Mouse (Mus musculus): ENCODE data around the gene Thpo.

Gene Thpo

GRCm38 (mm10) chr16:20733731-20734730 lies at the start of gene Thpo:
Gene Thpo (minus strand): TSS chr16:20734511.
- DNase-seq (ENCODE audit: low read depth, low spot score): no peak

GRCm38 (mm10) chr16:20783891-20784290 lies 49.6 kb upstream of the Thpo start:
- no peak for DNase-seq (ENCODE audit: low read depth, low spot score)

- no peak for DNase-seq (ENCODE audit: low read depth, low spot score)
Measured at GRCm38 (mm10) chr16:20781101-20781630, 46.9 kb upstream of the Thpo start.

GRCm38 (mm10) chr16:20779846-20780245 lies 45.5 kb upstream of the Thpo start:
- no peak for DNase-seq (ENCODE audit: low read depth, low spot score)

GRCm38 (mm10) chr16:20775021-20775420 lies 40.7 kb upstream of the Thpo start:
- no peak for DNase-seq (ENCODE audit: low read depth, low spot score)

- DNase-seq (ENCODE audit: low read depth, low spot score): peak; percentile 42
Measured at GRCm38 (mm10) chr16:20765244-20765643, 30.9 kb upstream of the Thpo start.

GRCm38 (mm10) chr16:20761681-20762080 lies 27.4 kb upstream of the Thpo start:
- peak; percentile 51 for DNase-seq (ENCODE audit: low read depth, low spot score)

GRCm38 (mm10) chr16:20757385-20757784 lies 23.1 kb upstream of the Thpo start:
- no peak for DNase-seq (ENCODE audit: low read depth, low spot score)

GRCm38 (mm10) chr16:20756052-20756451 lies 21.7 kb upstream of the Thpo start:
- no peak for DNase-seq (ENCODE audit: low read depth, low spot score)

GRCm38 (mm10) chr16:20750518-20750917 lies 16.2 kb upstream of the Thpo start:
- no peak for DNase-seq (ENCODE audit: low read depth, low spot score)

- DNase-seq (ENCODE audit: low read depth, low spot score): no peak
Measured at GRCm38 (mm10) chr16:20746641-20747040, 12.3 kb upstream of the Thpo start.

- DNase-seq (ENCODE audit: low read depth, low spot score): no peak
Measured at GRCm38 (mm10) chr16:20739845-20740244, 5.5 kb upstream of the Thpo start.

GRCm38 (mm10) chr16:20736823-20737222 lies 2.5 kb upstream of the Thpo start:
- no peak for DNase-seq (ENCODE audit: low read depth, low spot score)

- no peak for DNase-seq (ENCODE audit: low read depth, low spot score)
Measured at GRCm38 (mm10) chr16:20736168-20736567, 1.9 kb upstream of the Thpo start.

- DNase-seq (ENCODE audit: low read depth, low spot score): no peak
Measured at GRCm38 (mm10) chr16:20735651-20736050, 1.3 kb upstream of the Thpo start.

- no peak for DNase-seq (ENCODE audit: low read depth, low spot score)
Measured at GRCm38 (mm10) chr16:20732925-20733730, 1.2 kb downstream of the Thpo start, which contains the start of gene Chrd. Gene Chrd (plus strand): TSS chr16:20733127.

GRCm38 (mm10) chr16:20732251-20732924 lies 1.9 kb downstream of the Thpo start:
- DNase-seq (ENCODE audit: low read depth, low spot score): no peak

GRCm38 (mm10) chr16:20731688-20732087 lies 2.6 kb downstream of the Thpo start:
- DNase-seq (ENCODE audit: low read depth, low spot score): no peak

GRCm38 (mm10) chr16:20730293-20730711 lies 4.0 kb downstream of the Thpo start:
- peak; percentile 14 for DNase-seq (ENCODE audit: low read depth, low spot score)

- no peak for DNase-seq (ENCODE audit: low read depth, low spot score)
Measured at GRCm38 (mm10) chr16:20726384-20726783, 7.9 kb downstream of the Thpo start.

GRCm38 (mm10) chr16:20725750-20726149 lies 8.6 kb downstream of the Thpo start:
- DNase-seq (ENCODE audit: low read depth, low spot score): no peak

All from A20 (cell line).